ENCODE assay signal across 20 mouse cellular contexts in genomic region chr19:53499451-53499940, GRCm38 (mm10). TPM values are rescaled to one million over a fixed set of nuclear protein-coding genes. Genes with fewer than 3 reads are reported as not detected.
DNase-seq lines count a peak whose midpoint lies in the region; ATAC-seq lines count a peak whose summit lies in the region.
"Had no signal": no experiment of that assay in that cellular context is flagged by ENCODE, and none has a peak within 500 bp of the region (broad histone marks: within the 10 kb centered on the region; RNA-seq: fewer than 3 reads in every experiment).

No protein-coding gene starts in this region.

- no peak overlapping the region for H3K9ac ChIP-seq in kidney, embryonic 15.5 days
- H3K9ac ChIP-seq: heart, embryonic 12.5 days; hindbrain, embryonic 15.5 days; midbrain, embryonic 12.5 days had no signal

- no peak for ATAC-seq in kidney, embryonic 15.5 days (replicated peaks; ENCODE audit: low FRiP score)
- ATAC-seq: forebrain, embryonic 14.5 days had no signal

- no peak overlapping the region for H3K27ac ChIP-seq in kidney, embryonic 15.5 days
- H3K27ac ChIP-seq in limb, embryonic 10.5 days, result no peak overlapping the region
- H3K27ac ChIP-seq: embryonic facial prominence, embryonic 10.5 days; hindbrain, embryonic 15.5 days; macrophage; midbrain, embryonic 12.5 days had no signal

- WGBS in kidney, embryonic 15.5 days, result 85% methylated on average over 4 of the region's 4 CpGs
- 44% methylated on average over 4 of the region's 4 CpGs for WGBS in large intestine, adult 2 months
- 87% methylated on average over 4 of the region's 4 CpGs for WGBS in limb, embryonic 10.5 days

- peaks cover 8% of the 10 kb centered on the region; the same call in 1 of the 2 replicates for H3K4me1 ChIP-seq in kidney, embryonic 15.5 days
- peaks cover 7% of the 10 kb centered on the region; the same call in 1 of the 2 replicates for H3K4me1 ChIP-seq in limb, embryonic 10.5 days

- peak; percentile 19 for DNase-seq in kidney, adult 18-20 months
- DNase-seq in ZHBTc4 (ENCODE audit: low read depth, low spot score), result peak; percentile 26
- peak; percentile 74 for DNase-seq in cerebellum, adult 9-11 months
- DNase-seq in large intestine, adult 2 months (ENCODE audit: low read depth, low spot score), result peak; percentile 43
- no peak for DNase-seq in ovary, postnatal 10 days (ENCODE audit: low spot score)
- no peak for DNase-seq in limb, embryonic 10.5 days (ENCODE audit: low spot score)
- no peak for DNase-seq in c-Kit-positive CD71-positive TER-119-positive erythroid progenitor cells, embryonic 14.5 days (ENCODE audit: low spot score)
- DNase-seq: B cell, adult 2 months; gastrocnemius, postnatal 36 days; lung, adult 2 months; spleen, adult 18-20 months; thymus, postnatal 14 days had no signal

- no peak overlapping the region for H3K4me2 ChIP-seq in kidney, embryonic 15.5 days
- H3K4me2 ChIP-seq: hindbrain, embryonic 15.5 days; liver, embryonic 11.5 days; midbrain, embryonic 12.5 days had no signal

- no peaks in the 10 kb centered on the region for H3K36me3 ChIP-seq in kidney, embryonic 15.5 days
- no peaks in the 10 kb centered on the region for H3K36me3 ChIP-seq in limb, embryonic 10.5 days
- H3K36me3 ChIP-seq: embryonic facial prominence, embryonic 10.5 days; heart, embryonic 12.5 days; hindbrain, embryonic 15.5 days; midbrain, embryonic 12.5 days had no signal

- H3K9me3 ChIP-seq in kidney, embryonic 15.5 days (replicated peaks), result no peaks in the 10 kb centered on the region
- no peaks in the 10 kb centered on the region for H3K9me3 ChIP-seq in limb, embryonic 10.5 days (replicated peaks)
- H3K9me3 ChIP-seq: embryonic facial prominence, embryonic 10.5 days; heart, embryonic 12.5 days; hindbrain, embryonic 15.5 days; midbrain, embryonic 12.5 days had no signal

- H3K27me3 ChIP-seq in kidney, embryonic 15.5 days, result peaks cover 15% of the 10 kb centered on the region; the same call in 1 of the 2 replicates
- no peaks in the 10 kb centered on the region for H3K27me3 ChIP-seq in limb, embryonic 10.5 days (ENCODE audit: low read depth, poor library complexity, severe bottlenecking)
- H3K27me3 ChIP-seq: heart, embryonic 12.5 days; hindbrain, embryonic 15.5 days; midbrain, embryonic 12.5 days had no signal

- no peak overlapping the region for H3K4me3 ChIP-seq in kidney, embryonic 15.5 days (replicated peaks)
- no peak overlapping the region for H3K4me3 ChIP-seq in limb, embryonic 10.5 days
- H3K4me3 ChIP-seq: embryonic facial prominence, embryonic 10.5 days; heart, embryonic 12.5 days; hindbrain, embryonic 15.5 days; midbrain, embryonic 12.5 days had no signal

RNA-seq across cellular contexts. Expression of gene Dusp5, which starts 29.4 kb away (rescaled TPM):
- 11.0 and 11.1 TPM in 2 replicates for polyA plus RNA-seq in kidney, embryonic 15.5 days (2015; fragmentation: Nextera tagmentation; extraction: Ambion mirVana)
- 7.1 and 10.9 TPM in 2 replicates for polyA plus RNA-seq in large intestine, adult 2 months (2012; rRNA removed)
- 6.4 and 8.9 TPM in 2 replicates for polyA plus RNA-seq in limb, embryonic 10.5 days (2016; fragmentation: Nextera tagmentation; extraction: Ambion mirVana)

Comparison
In these comparisons a context has a peak if more than half of its experiments do, and no peak if none do; other contexts are left out.
1. DNase-seq: peak in kidney, adult 18-20 months (single experiment), ZHBTc4 (single experiment), cerebellum, adult 9-11 months (single experiment) and large intestine, adult 2 months (single experiment); none in ovary, postnatal 10 days (single experiment), limb, embryonic 10.5 days (single experiment) and c-Kit-positive CD71-positive TER-119-positive erythroid progenitor cells, embryonic 14.5 days (single experiment).